12 mouse cellular contexts compared by ENCODE assay signal in the genomic region with DNA sequence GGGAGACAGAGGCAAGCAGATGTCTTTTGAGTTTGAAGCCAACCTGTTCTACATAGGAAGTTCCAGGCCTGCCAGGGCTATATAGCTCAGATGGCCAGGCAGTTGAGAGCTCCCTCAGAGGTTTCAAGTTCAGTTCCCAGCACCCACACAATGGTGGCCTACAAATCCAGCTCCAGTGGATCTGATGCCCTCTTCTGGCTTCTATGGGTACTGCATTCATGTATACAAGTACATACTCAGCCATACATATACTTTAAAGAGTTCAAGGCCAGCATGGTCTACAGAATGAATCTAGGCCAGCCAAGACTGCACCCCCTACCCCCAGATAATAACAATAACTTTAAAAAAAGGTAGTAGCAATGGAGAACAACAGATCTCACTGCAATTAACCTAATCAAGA. TPM values are rescaled to one million over a fixed set of nuclear protein-coding genes. Genes with fewer than 3 reads are reported as not detected.
DNase-seq lines count a peak whose midpoint lies in the region; ATAC-seq and TF ChIP-seq lines count a peak whose summit lies in the region.
"Had no signal": no experiment of that assay in that cellular context is flagged by ENCODE, and none has a peak within 500 bp of the region (broad histone marks: within the 10 kb centered on the region; RNA-seq: fewer than 3 reads in every experiment).

No protein-coding gene starts in this region.

- no peak overlapping the region for H3K9ac ChIP-seq in hindbrain, embryonic 11.5 days (ENCODE audit: low read depth, low read length)
- H3K9ac ChIP-seq in midbrain, postnatal 0 days (replicated peaks; ENCODE audit: low read length, poor library complexity, severe bottlenecking): no peak overlapping the region
- H3K9ac ChIP-seq in midbrain, embryonic 16.5 days (ENCODE audit: low read depth, low read length): no peak overlapping the region
- H3K9ac ChIP-seq: forebrain, embryonic 13.5 days had no signal

- ATAC-seq in hindbrain, embryonic 11.5 days (ENCODE audit: low FRiP score): no peak
- ATAC-seq in midbrain, postnatal 0 days (ENCODE audit: low FRiP score): no peak
- ATAC-seq in midbrain, embryonic 16.5 days: no peak
- ATAC-seq: forebrain, embryonic 13.5 days had no signal

- no peaks in the 10 kb centered on the region for H3K27me3 ChIP-seq in hindbrain, embryonic 11.5 days (ENCODE audit: control insufficient read depth, insufficient read depth, low read length)
- H3K27me3 ChIP-seq in hindbrain, embryonic 10.5 days (ENCODE audit: insufficient read depth, poor library complexity, severe bottlenecking): no peaks in the 10 kb centered on the region
- no peaks in the 10 kb centered on the region for H3K27me3 ChIP-seq in midbrain, postnatal 0 days (ENCODE audit: insufficient read depth, low read length)
- H3K27me3 ChIP-seq in midbrain, embryonic 16.5 days (ENCODE audit: control insufficient read depth, insufficient read depth, low read depth, low read length): no peaks in the 10 kb centered on the region
- H3K27me3 ChIP-seq: forebrain, embryonic 13.5 days had no signal

- no peaks in the 10 kb centered on the region for H3K9me3 ChIP-seq in hindbrain, embryonic 11.5 days (ENCODE audit: control insufficient read depth, low read length)
- peaks cover 12% of the 10 kb centered on the region for H3K9me3 ChIP-seq in hindbrain, embryonic 10.5 days
- no peaks in the 10 kb centered on the region for H3K9me3 ChIP-seq in midbrain, postnatal 0 days (ENCODE audit: low read length)
- H3K9me3 ChIP-seq in midbrain, embryonic 16.5 days (replicated peaks; ENCODE audit: control insufficient read depth, low read length, poor library complexity, severe bottlenecking): peaks cover 4% of the 10 kb centered on the region; the same call in 1 of the 2 replicates

- H3K36me3 ChIP-seq in hindbrain, embryonic 11.5 days (ENCODE audit: control insufficient read depth, insufficient read depth, low read length): peaks cover 17% of the 10 kb centered on the region
- H3K36me3 ChIP-seq in hindbrain, embryonic 10.5 days: peaks cover 100% of the 10 kb centered on the region
- H3K36me3 ChIP-seq in midbrain, postnatal 0 days (ENCODE audit: insufficient read depth, low read length): peaks cover 63% of the 10 kb centered on the region
- H3K36me3 ChIP-seq in midbrain, embryonic 16.5 days (ENCODE audit: control insufficient read depth, insufficient read depth, low read length): peaks cover 33% of the 10 kb centered on the region

- peak; percentile 56 for DNase-seq in hindbrain, embryonic 11.5 days (ENCODE audit: low spot score)
- no peak for DNase-seq in hindbrain, embryonic 10.5 days (ENCODE audit: low spot score)
- no peak for DNase-seq in midbrain, postnatal 0 days (ENCODE audit: low spot score)
- peak; percentile 42 for DNase-seq in T-cell, adult 2 months (ENCODE audit: low spot score)
- DNase-seq in thymus, postnatal 4 days: peak; percentile 45
- no peak for DNase-seq in adrenal gland, postnatal 14 days
- DNase-seq: kidney, adult 8-10 months had no signal

- TF ChIP-seq CTCF in midbrain, postnatal 0 days (IDR thresholded peaks at IDR 0.05): peak; percentile 70

- no peak overlapping the region for H3K4me3 ChIP-seq in hindbrain, embryonic 11.5 days (ENCODE audit: low read depth, low read length)
- H3K4me3 ChIP-seq in hindbrain, embryonic 10.5 days: no peak overlapping the region
- H3K4me3 ChIP-seq in midbrain, postnatal 0 days (ENCODE audit: low read depth, low read length): no peak overlapping the region
- no peak overlapping the region for H3K4me3 ChIP-seq in midbrain, embryonic 16.5 days (ENCODE audit: low read depth, low read length)
- H3K4me3 ChIP-seq: forebrain, embryonic 13.5 days; limb, embryonic 10.5 days; midbrain, embryonic 10.5 days had no signal

- H3K4me1 ChIP-seq in hindbrain, embryonic 11.5 days (replicated peaks; ENCODE audit: control insufficient read depth, insufficient read depth, low read length): 0 out of 2 replicates have a peak, but pooled peaks cover 2% of the 10 kb centered on the region
- peaks cover 42% of the 10 kb centered on the region for H3K4me1 ChIP-seq in hindbrain, embryonic 10.5 days (replicated peaks)
- no peaks in the 10 kb centered on the region for H3K4me1 ChIP-seq in midbrain, postnatal 0 days (ENCODE audit: insufficient read depth, low read length)
- peaks cover 4% of the 10 kb centered on the region for H3K4me1 ChIP-seq in midbrain, embryonic 16.5 days (ENCODE audit: control insufficient read depth, insufficient read depth, low read length)

- no peak overlapping the region for H3K4me2 ChIP-seq in hindbrain, embryonic 11.5 days (replicated peaks; ENCODE audit: low read depth, low read length)
- no peak overlapping the region for H3K4me2 ChIP-seq in midbrain, postnatal 0 days (ENCODE audit: low read depth, low read length, poor library complexity, severe bottlenecking)
- H3K4me2 ChIP-seq in midbrain, embryonic 16.5 days (ENCODE audit: low read length): no peak overlapping the region
- H3K4me2 ChIP-seq: forebrain, embryonic 13.5 days; heart, embryonic 11.5 days had no signal

- no peak overlapping the region for H3K27ac ChIP-seq in hindbrain, embryonic 11.5 days (ENCODE audit: low read depth, low read length)
- no peak overlapping the region for H3K27ac ChIP-seq in hindbrain, embryonic 10.5 days
- H3K27ac ChIP-seq in midbrain, postnatal 0 days (ENCODE audit: low read depth, low read length): no peak overlapping the region
- no peak overlapping the region for H3K27ac ChIP-seq in midbrain, embryonic 16.5 days (ENCODE audit: low read length)
- H3K27ac ChIP-seq: forebrain, embryonic 13.5 days; limb, embryonic 10.5 days; midbrain, embryonic 10.5 days had no signal

RNA-seq across cellular contexts. Expression of a gene that starts 27.3 kb away (rescaled TPM):
- 40.4 and 44.7 TPM in 2 replicates for polyA plus RNA-seq in hindbrain, embryonic 11.5 days (2014; fragmentation: Nextera tagmentation; extraction: Ambion mirVana)
- polyA plus RNA-seq in hindbrain, embryonic 10.5 days (2016; fragmentation: Nextera tagmentation; extraction: Ambion mirVana): 45.0 and 55.8 TPM in 2 replicates
- total RNA-seq in midbrain, postnatal 0 days (2014; rRNA removed): 77.1 and 96.5 TPM in 2 replicates
- 34.5 and 38.1 TPM in 2 replicates for polyA plus RNA-seq in midbrain, postnatal 0 days (2015; fragmentation: Nextera tagmentation; extraction: Ambion mirVana)
- 31.9 and 34.1 TPM in 2 replicates for polyA plus RNA-seq in midbrain, embryonic 16.5 days (2015; fragmentation: Nextera tagmentation; extraction: Ambion mirVana)
- total RNA-seq in adrenal gland, postnatal 14 days (2021): 102 and 130 TPM in 2 replicates

Comparison
In these comparisons a context has a peak if more than half of its experiments do, and no peak if none do; other contexts are left out.
1. DNase-seq: peak in hindbrain, embryonic 11.5 days (single experiment), T-cell, adult 2 months (single experiment) and thymus, postnatal 4 days (single experiment); none in hindbrain, embryonic 10.5 days (single experiment), midbrain, postnatal 0 days (single experiment) and adrenal gland, postnatal 14 days (single experiment).